In the genomic region with DNA sequence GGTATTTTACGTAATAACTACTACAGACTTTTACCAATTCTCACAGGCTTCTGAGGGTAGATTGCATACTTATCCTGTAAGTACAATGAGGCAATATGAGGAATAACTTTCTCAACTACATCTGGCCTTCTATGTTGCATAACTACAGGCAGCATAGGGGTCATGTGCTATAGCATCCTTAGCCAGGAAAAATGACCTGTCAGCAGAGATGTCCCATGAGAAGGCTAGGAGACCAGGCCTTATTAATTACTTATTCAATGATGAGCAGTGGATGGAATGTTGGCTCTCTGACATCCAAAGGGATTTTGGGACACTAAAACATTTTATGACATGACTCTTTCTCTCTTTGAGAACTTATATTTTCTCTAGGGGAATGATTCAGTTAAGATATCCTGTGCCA, we compare ENCODE assay signal across 24 mouse cellular contexts.
DNase-seq lines count a peak whose midpoint lies in the region; ATAC-seq lines count a peak whose summit lies in the region.
"Had no signal": no experiment of that assay in that cellular context is flagged by ENCODE, and none has a peak within 500 bp of the region (broad histone marks: within the 10 kb centered on the region; RNA-seq: fewer than 3 reads in every experiment).

No protein-coding gene starts in this region.

- intact Hi-C loops in heart, postnatal 36 days (cut with DNase I), result no loop called here

- peak; percentile 2 for DNase-seq in adrenal gland, adult 2 months
- DNase-seq in adrenal gland, postnatal 14 days, result no peak
- peak; percentile 88 for DNase-seq in heart, adult 11 months
- DNase-seq in heart, postnatal 36 days, result no peak
- DNase-seq in 3T3-L1 (ENCODE audit: low read depth, low spot score), result peak; percentile 67
- DNase-seq in kidney, postnatal 25 days, result no peak
- DNase-seq in kidney, postnatal 4 days, result no peak
- DNase-seq: adrenal gland, postnatal 36 days; cerebellum, adult 18-20 months; cerebellum, postnatal 10 days; kidney, adult 18-20 months; kidney, postnatal 36 days; left cerebral cortex, postnatal 4 days; liver, postnatal 0 days; lung, postnatal 36 days; retina, postnatal 1 day; right cerebral cortex, postnatal 14 days; thymus, postnatal 25 days had no signal

- 0 out of 2 replicates have a peak, but pooled peaks have one; percentile 29 for ATAC-seq in megakaryocyte progenitor cell, adult 5-6 weeks (replicated peaks; ENCODE audit: poor library complexity)
- ATAC-seq: forebrain, embryonic 14.5 days; inflammation-experienced regulatory T-cells, adult 6 months; liver, embryonic 12.5 days; liver, postnatal 0 days; midbrain, embryonic 13.5 days; Patski had no signal

Comparison
In these comparisons a context has a peak if more than half of its experiments do, and no peak if none do; other contexts are left out.
1. DNase-seq: peak in adrenal gland, adult 2 months (single experiment), heart, adult 11 months (single experiment) and 3T3-L1 (single experiment); none in adrenal gland, postnatal 14 days (single experiment), heart, postnatal 36 days (0 of 2), kidney, postnatal 25 days (0 of 2) and kidney, postnatal 4 days (0 of 2).